In genomic region chr6:124717968-124718367, GRCm38 (mm10) we compare ENCODE assay signal across 13 mouse cellular contexts. TPM values are rescaled to one million over a fixed set of nuclear protein-coding genes. Genes with fewer than 3 reads are reported as not detected.
DNase-seq lines count a peak whose midpoint lies in the region; ATAC-seq lines count a peak whose summit lies in the region.
"Had no signal": no experiment of that assay in that cellular context is flagged by ENCODE, and none has a peak within 500 bp of the region (broad histone marks: within the 10 kb centered on the region; RNA-seq: fewer than 3 reads in every experiment).

No protein-coding gene starts in this region.

- no peak for ATAC-seq in heart, embryonic 15.5 days (replicated peaks; ENCODE audit: insufficient number of reproducible peaks, insufficient read depth, low FRiP score, low read depth)
- ATAC-seq in lung, embryonic 15.5 days (ENCODE audit: borderline replicate concordance, extremely low read depth, low FRiP score, low TSS enrichment) = no peak
- ATAC-seq in embryonic facial prominence, embryonic 14.5 days (ENCODE audit: low read depth) = no peak
- no peak for ATAC-seq in stomach, embryonic 15.5 days (ENCODE audit: insufficient read depth, low FRiP score, low read depth)
- no peak for ATAC-seq in midbrain, embryonic 14.5 days (ENCODE audit: low FRiP score, low TSS enrichment)

- peak overlapping the region; percentile 24; the same call in 1 of the 2 replicates for H3K4me3 ChIP-seq in heart, embryonic 15.5 days
- peak overlapping the region; percentile 44 for H3K4me3 ChIP-seq in lung, embryonic 15.5 days
- peak overlapping the region; percentile 37 for H3K4me3 ChIP-seq in embryonic facial prominence, embryonic 14.5 days (ENCODE audit: low read depth, low read length)
- peak overlapping the region; percentile 49 for H3K4me3 ChIP-seq in stomach, embryonic 15.5 days (replicated peaks)
- H3K4me3 ChIP-seq in midbrain, embryonic 14.5 days (replicated peaks; ENCODE audit: low read depth, low read length) = no peak overlapping the region
- H3K4me3 ChIP-seq: left cerebral cortex, adult 2 months; myocyte had no signal

- no peak for DNase-seq in heart, adult 9 months (ENCODE audit: low spot score in 2 of 2)
- no peak for DNase-seq in lung, postnatal 4 days
- no peak for DNase-seq in embryonic facial prominence, embryonic 14.5 days (ENCODE audit: low spot score)
- no peak for DNase-seq in layer of hippocampus, postnatal 36 days
- DNase-seq in midbrain, embryonic 14.5 days = no peak

- peaks cover 33% of the 10 kb centered on the region for H3K36me3 ChIP-seq in heart, embryonic 15.5 days
- peaks cover 36% of the 10 kb centered on the region for H3K36me3 ChIP-seq in lung, embryonic 15.5 days
- peaks cover 47% of the 10 kb centered on the region for H3K36me3 ChIP-seq in embryonic facial prominence, embryonic 14.5 days (ENCODE audit: control insufficient read depth, insufficient read depth, low read length)
- H3K36me3 ChIP-seq in stomach, embryonic 15.5 days = peaks cover 29% of the 10 kb centered on the region
- H3K36me3 ChIP-seq in midbrain, embryonic 14.5 days (ENCODE audit: control insufficient read depth, insufficient read depth, low read length) = peaks cover 42% of the 10 kb centered on the region

- H3K4me2 ChIP-seq in heart, embryonic 15.5 days = peak overlapping the region; percentile 3; the same call in 1 of the 2 replicates
- H3K4me2 ChIP-seq in lung, embryonic 15.5 days = peak overlapping the region; percentile 57
- H3K4me2 ChIP-seq in embryonic facial prominence, embryonic 14.5 days (ENCODE audit: low read depth, low read length) = peak overlapping the region; percentile 43
- H3K4me2 ChIP-seq in stomach, embryonic 15.5 days = peak overlapping the region; percentile 46
- H3K4me2 ChIP-seq in midbrain, embryonic 14.5 days (ENCODE audit: low read length) = no peak overlapping the region
- H3K4me2 ChIP-seq: heart, embryonic 11.5 days had no signal

- no peak overlapping the region; the same call in 1 of the 2 replicates for H3K27ac ChIP-seq in heart, embryonic 15.5 days
- H3K27ac ChIP-seq in lung, embryonic 15.5 days = peak overlapping the region; percentile 90
- H3K27ac ChIP-seq in embryonic facial prominence, embryonic 14.5 days (replicated peaks; ENCODE audit: low read depth, low read length) = peak overlapping the region; percentile 80
- peak overlapping the region; percentile 87 for H3K27ac ChIP-seq in stomach, embryonic 15.5 days
- no peak overlapping the region for H3K27ac ChIP-seq in midbrain, embryonic 14.5 days (replicated peaks; ENCODE audit: low read depth, low read length)
- H3K27ac ChIP-seq: left cerebral cortex, adult 2 months had no signal

- H3K9me3 ChIP-seq in heart, embryonic 15.5 days (replicated peaks) = no peaks in the 10 kb centered on the region
- H3K9me3 ChIP-seq in lung, embryonic 15.5 days = no peaks in the 10 kb centered on the region
- no peaks in the 10 kb centered on the region for H3K9me3 ChIP-seq in embryonic facial prominence, embryonic 14.5 days (ENCODE audit: control insufficient read depth, low read length)
- no peaks in the 10 kb centered on the region for H3K9me3 ChIP-seq in stomach, embryonic 15.5 days
- no peaks in the 10 kb centered on the region for H3K9me3 ChIP-seq in midbrain, embryonic 14.5 days (ENCODE audit: control insufficient read depth, low read length)

- H3K4me1 ChIP-seq in heart, embryonic 15.5 days (replicated peaks) = peaks cover 22% of the 10 kb centered on the region
- H3K4me1 ChIP-seq in lung, embryonic 15.5 days = peaks cover 13% of the 10 kb centered on the region
- H3K4me1 ChIP-seq in embryonic facial prominence, embryonic 14.5 days (ENCODE audit: control insufficient read depth, insufficient read depth, low read length) = peaks cover 5% of the 10 kb centered on the region
- peaks cover 13% of the 10 kb centered on the region for H3K4me1 ChIP-seq in stomach, embryonic 15.5 days
- peaks cover 8% of the 10 kb centered on the region for H3K4me1 ChIP-seq in midbrain, embryonic 14.5 days (ENCODE audit: control insufficient read depth, insufficient read depth, low read length)

- WGBS in heart, embryonic 15.5 days = 76% methylated on average over 13 of the region's 13 CpGs
- WGBS in lung, embryonic 15.5 days = 54% methylated on average over 13 of the region's 13 CpGs
- 69% methylated on average over 13 of the region's 13 CpGs for WGBS in embryonic facial prominence, embryonic 14.5 days
- 61% methylated on average over 13 of the region's 13 CpGs for WGBS in stomach, embryonic 15.5 days
- 89% methylated on average over 13 of the region's 13 CpGs for WGBS in midbrain, embryonic 14.5 days

- H3K9ac ChIP-seq in heart, embryonic 15.5 days = no peak overlapping the region
- peak overlapping the region; percentile 41 for H3K9ac ChIP-seq in lung, embryonic 15.5 days
- H3K9ac ChIP-seq in embryonic facial prominence, embryonic 14.5 days (ENCODE audit: low read depth, low read length) = peak overlapping the region; percentile 61
- peak overlapping the region; percentile 32 for H3K9ac ChIP-seq in stomach, embryonic 15.5 days
- no peak overlapping the region for H3K9ac ChIP-seq in midbrain, embryonic 14.5 days (replicated peaks; ENCODE audit: low read length)

- H3K27me3 ChIP-seq in heart, embryonic 15.5 days = no peaks in the 10 kb centered on the region
- no peaks in the 10 kb centered on the region for H3K27me3 ChIP-seq in lung, embryonic 15.5 days
- H3K27me3 ChIP-seq in embryonic facial prominence, embryonic 14.5 days (replicated peaks; ENCODE audit: control insufficient read depth, insufficient read depth, low read length) = no peaks in the 10 kb centered on the region
- H3K27me3 ChIP-seq in stomach, embryonic 15.5 days (replicated peaks) = no peaks in the 10 kb centered on the region
- no peaks in the 10 kb centered on the region for H3K27me3 ChIP-seq in midbrain, embryonic 14.5 days (ENCODE audit: control insufficient read depth, insufficient read depth, low read length)

RNA-seq across cellular contexts. Expression of gene Phb2, which starts 5.8 kb away (rescaled TPM):
- polyA plus RNA-seq in heart, embryonic 15.5 days (2015; fragmentation: Nextera tagmentation; extraction: Ambion mirVana) = 307 and 324 TPM in 2 replicates
- polyA plus RNA-seq in lung, embryonic 15.5 days (2015; fragmentation: Nextera tagmentation; extraction: Ambion mirVana) = 327 and 340 TPM in 2 replicates
- polyA plus RNA-seq in embryonic facial prominence, embryonic 14.5 days (2014; fragmentation: Nextera tagmentation; extraction: Ambion mirVana) = 286 and 299 TPM in 2 replicates
- polyA plus RNA-seq in stomach, embryonic 15.5 days (2015; fragmentation: Nextera tagmentation; extraction: Ambion mirVana) = 355 and 390 TPM in 2 replicates
- total RNA-seq in layer of hippocampus, postnatal 36 days (2021) = 100 to 1,000 TPM; 114 to 129 TPM
- 249 and 250 TPM in 2 replicates for polyA plus RNA-seq in midbrain, embryonic 14.5 days (2014; fragmentation: Nextera tagmentation; extraction: Ambion mirVana)

RNA-seq across cellular contexts. Expression of gene Emg1, which starts 6.0 kb away (rescaled TPM):
- polyA plus RNA-seq in heart, embryonic 15.5 days (2015; fragmentation: Nextera tagmentation; extraction: Ambion mirVana) = 108 and 121 TPM in 2 replicates
- 199 and 200 TPM in 2 replicates for polyA plus RNA-seq in lung, embryonic 15.5 days (2015; fragmentation: Nextera tagmentation; extraction: Ambion mirVana)
- 172 and 175 TPM in 2 replicates for polyA plus RNA-seq in embryonic facial prominence, embryonic 14.5 days (2014; fragmentation: Nextera tagmentation; extraction: Ambion mirVana)
- polyA plus RNA-seq in stomach, embryonic 15.5 days (2015; fragmentation: Nextera tagmentation; extraction: Ambion mirVana) = 191 and 202 TPM in 2 replicates
- total RNA-seq in layer of hippocampus, postnatal 36 days (2021) = 10 to 100 TPM; 54.3 to 64.9 TPM
- 111 and 120 TPM in 2 replicates for polyA plus RNA-seq in midbrain, embryonic 14.5 days (2014; fragmentation: Nextera tagmentation; extraction: Ambion mirVana)

RNA-seq across cellular contexts. Expression of gene Ptpn6, which starts 20.5 kb away (rescaled TPM):
- 5.6 and 21.1 TPM in 2 replicates for polyA plus RNA-seq in heart, embryonic 15.5 days (2015; fragmentation: Nextera tagmentation; extraction: Ambion mirVana)
- polyA plus RNA-seq in lung, embryonic 15.5 days (2015; fragmentation: Nextera tagmentation; extraction: Ambion mirVana) = 17.3 and 24.3 TPM in 2 replicates
- polyA plus RNA-seq in embryonic facial prominence, embryonic 14.5 days (2014; fragmentation: Nextera tagmentation; extraction: Ambion mirVana) = 14.3 and 16.1 TPM in 2 replicates
- polyA plus RNA-seq in stomach, embryonic 15.5 days (2015; fragmentation: Nextera tagmentation; extraction: Ambion mirVana) = 19.0 and 19.8 TPM in 2 replicates
- 1 to 10 TPM; 2.9 to 3.0 TPM for total RNA-seq in layer of hippocampus, postnatal 36 days (2021)
- polyA plus RNA-seq in midbrain, embryonic 14.5 days (2014; fragmentation: Nextera tagmentation; extraction: Ambion mirVana) = 2.1 and 5.6 TPM in 2 replicates

RNA-seq across cellular contexts. Expression of gene Grcc10, which starts 23.2 kb away (rescaled TPM):
- 387 and 416 TPM in 2 replicates for polyA plus RNA-seq in heart, embryonic 15.5 days (2015; fragmentation: Nextera tagmentation; extraction: Ambion mirVana)
- polyA plus RNA-seq in lung, embryonic 15.5 days (2015; fragmentation: Nextera tagmentation; extraction: Ambion mirVana) = 406 and 416 TPM in 2 replicates
- 392 and 415 TPM in 2 replicates for polyA plus RNA-seq in embryonic facial prominence, embryonic 14.5 days (2014; fragmentation: Nextera tagmentation; extraction: Ambion mirVana)
- polyA plus RNA-seq in stomach, embryonic 15.5 days (2015; fragmentation: Nextera tagmentation; extraction: Ambion mirVana) = 331 and 401 TPM in 2 replicates
- 100 to 1,000 TPM; 337 to 366 TPM for total RNA-seq in layer of hippocampus, postnatal 36 days (2021)
- polyA plus RNA-seq in midbrain, embryonic 14.5 days (2014; fragmentation: Nextera tagmentation; extraction: Ambion mirVana) = 689 and 844 TPM in 2 replicates

RNA-seq across cellular contexts. Expression of gene Gm45234, which starts 37.9 kb away (rescaled TPM):
- polyA plus RNA-seq in heart, embryonic 15.5 days (2015; fragmentation: Nextera tagmentation; extraction: Ambion mirVana) = not detected in 2 replicates
- not detected in 2 replicates for polyA plus RNA-seq in lung, embryonic 15.5 days (2015; fragmentation: Nextera tagmentation; extraction: Ambion mirVana)
- not detected in 2 replicates for polyA plus RNA-seq in embryonic facial prominence, embryonic 14.5 days (2014; fragmentation: Nextera tagmentation; extraction: Ambion mirVana)
- polyA plus RNA-seq in stomach, embryonic 15.5 days (2015; fragmentation: Nextera tagmentation; extraction: Ambion mirVana) = not detected in 2 replicates
- total RNA-seq in layer of hippocampus, postnatal 36 days (2021) = not detected
- polyA plus RNA-seq in midbrain, embryonic 14.5 days (2014; fragmentation: Nextera tagmentation; extraction: Ambion mirVana) = not detected in 2 replicates
- total RNA-seq: left cerebral cortex, adult 2 months; megakaryocyte progenitor cell, adult 5-6 weeks had no signal
- polyA plus RNA-seq: frontal cortex, adult 2 months; heart, embryonic 11.5 days; myocyte had no signal

Comparison
In these comparisons a context has a peak if more than half of its experiments do, and no peak if none do; other contexts are left out.
1. H3K27ac ChIP-seq: peak in lung, embryonic 15.5 days (single experiment), embryonic facial prominence, embryonic 14.5 days (single experiment) and stomach, embryonic 15.5 days (single experiment); none in heart, embryonic 15.5 days (single experiment) and midbrain, embryonic 14.5 days (single experiment).
2. H3K9ac ChIP-seq: peak in lung, embryonic 15.5 days (single experiment), embryonic facial prominence, embryonic 14.5 days (single experiment) and stomach, embryonic 15.5 days (single experiment); none in heart, embryonic 15.5 days (single experiment) and midbrain, embryonic 14.5 days (single experiment).